Mouse (Mus musculus) kidney, adult 9 months (tissue): Measurements from ENCODE around the gene Fbxw15.
"Not testable (repeated sequence)": the region's sequence is repeated elsewhere in the genome, so short reads cannot be mapped to it uniquely, and the experiment has no call there.

Source experiments
- DNase-seq: peaks from one replicate; pipeline ENCODE4 v3.0.0; 2022

The Fbxw15 gene

GRCm38 (mm10) chr9:109568162-109568561 is at the start of gene Fbxw15:
Gene Fbxw15 (minus strand): TSS chr9:109568262.
- not testable (repeated sequence) for DNase-seq

DNA sequence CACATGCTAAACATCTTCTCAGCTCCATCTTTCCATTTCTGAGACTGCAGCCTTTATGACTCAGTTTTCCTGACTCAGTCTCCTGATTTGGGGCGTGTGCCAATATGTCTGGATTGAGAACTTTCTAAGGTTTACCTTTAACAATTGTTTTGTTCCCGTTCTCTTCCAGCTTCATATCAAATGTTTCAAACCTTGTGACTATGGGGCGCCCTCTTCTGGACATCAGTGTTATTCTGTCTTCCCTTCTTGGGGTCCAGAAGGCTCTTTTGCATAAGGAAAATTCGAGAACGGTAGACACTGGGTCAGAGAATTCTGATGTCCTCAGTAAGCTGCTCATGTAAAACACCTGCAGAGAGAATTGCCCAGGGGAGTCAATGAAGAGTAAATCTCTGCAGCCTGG is 38.8 kb upstream of the Fbxw15 start:
- peak; percentile 59 for DNase-seq

- peak; percentile 2 for DNase-seq
These were observed 34.1 kb upstream of the Fbxw15 start for GRCm38 (mm10) chr9:109602128-109602527.

DNA sequence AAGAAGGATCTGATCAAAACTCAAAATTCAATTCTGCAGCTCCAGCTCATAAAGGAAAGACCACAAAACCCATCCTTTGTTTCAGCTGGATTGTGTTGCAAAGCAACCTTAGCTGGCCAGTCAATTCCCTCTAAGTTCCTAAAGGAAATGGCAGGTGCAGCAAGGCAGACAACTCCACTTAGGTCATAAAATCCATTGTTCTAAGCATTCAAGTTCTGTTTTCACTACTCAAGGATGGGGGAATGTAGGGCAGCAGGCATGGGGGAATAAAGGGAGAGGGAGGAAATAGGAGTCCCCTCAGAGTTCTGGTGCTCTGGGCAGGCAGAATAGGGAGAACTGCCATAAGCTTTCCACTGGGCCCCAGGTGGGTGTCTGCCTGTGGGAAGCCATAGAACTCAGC is 29.2 kb upstream of the Fbxw15 start:
- DNase-seq = no peak

DNA sequence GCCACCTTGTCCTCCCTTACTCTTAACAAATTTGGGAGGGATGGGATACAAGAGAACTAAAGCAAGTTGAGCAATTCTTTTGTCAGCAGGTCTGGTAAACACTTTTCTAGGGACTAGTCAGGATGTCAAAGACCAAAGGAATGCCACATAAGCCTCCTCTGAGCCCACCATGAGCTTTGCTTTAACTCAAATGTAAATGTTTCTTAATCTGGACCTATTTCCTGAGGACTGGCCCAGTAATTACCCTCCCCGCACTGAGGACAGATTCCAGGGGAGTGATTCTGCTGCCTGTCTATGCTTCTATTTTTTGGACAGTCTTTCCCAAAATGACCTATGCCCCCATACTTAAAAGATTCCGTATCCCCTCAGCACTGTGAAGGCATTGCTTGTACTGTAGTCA is 26.8 kb upstream of the Fbxw15 start:
- no peak for DNase-seq

- DNase-seq = peak; percentile 85
These were observed 2.5 kb downstream of the Fbxw15 start for GRCm38 (mm10) chr9:109565546-109565945.

GRCm38 (mm10) chr9:109562106-109562505 is 6.0 kb downstream of the Fbxw15 start:
- DNase-seq = not testable (repeated sequence)

- no peak for DNase-seq
These were observed 15.6 kb downstream of the Fbxw15 start for GRCm38 (mm10) chr9:109552483-109552882.

DNA sequence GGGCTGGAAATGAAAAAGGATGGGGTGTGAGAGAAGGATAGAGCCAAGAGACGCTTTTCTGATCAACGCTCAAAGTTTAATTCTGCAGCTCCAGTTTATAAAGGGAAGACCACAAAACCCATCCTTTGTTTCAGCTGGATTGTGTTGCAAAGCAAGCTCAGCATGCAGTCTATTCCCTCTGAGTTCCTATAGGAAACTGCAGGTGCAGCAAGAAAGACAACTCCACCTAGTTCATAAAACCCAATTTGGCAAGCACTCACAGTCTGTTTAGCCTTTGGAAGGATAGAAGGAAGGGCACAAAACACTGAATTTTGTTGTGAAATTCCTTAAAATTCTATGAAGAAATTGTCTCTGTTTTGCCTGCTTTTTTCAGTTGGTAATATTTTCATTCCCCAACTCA is 18.4 kb downstream of the Fbxw15 start:
- DNase-seq = not testable (repeated sequence)

DNA sequence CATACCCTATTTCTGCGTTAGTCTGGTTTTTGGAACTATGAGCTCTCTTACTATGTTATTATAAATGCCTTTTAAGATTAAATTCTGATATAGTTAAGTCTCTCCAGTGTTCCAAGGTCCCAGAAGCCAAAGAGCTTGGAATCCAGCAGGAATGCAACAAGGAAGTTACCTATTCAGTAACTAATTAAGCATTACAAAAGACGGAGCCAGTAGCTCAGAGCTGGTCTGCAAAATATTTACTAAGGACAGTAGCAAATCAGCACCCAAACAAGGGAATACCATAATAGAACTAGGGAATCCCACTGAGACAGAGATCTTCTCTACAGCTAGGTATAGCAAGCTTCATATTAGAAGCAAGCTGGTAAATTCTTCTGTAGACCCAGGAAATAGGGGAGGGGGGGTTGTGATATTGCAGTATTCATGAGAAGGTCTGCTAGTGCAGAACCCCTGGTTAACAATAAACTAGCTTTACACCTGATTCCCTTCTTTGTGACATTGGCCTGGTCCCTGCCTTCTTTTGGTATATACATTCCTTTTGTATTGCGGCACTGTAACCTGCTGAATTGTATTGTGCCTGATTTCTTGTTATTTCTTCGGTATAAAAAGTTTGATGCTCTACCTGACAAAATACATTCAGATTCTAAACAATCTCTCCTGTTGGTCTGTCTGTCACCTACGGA is 44.5 kb downstream of the Fbxw15 start:
- peak; percentile 84 for DNase-seq
